Mouse (Mus musculus) G1E (cell line): ENCODE data around the gene Kng1. TPM values are rescaled to one million over a fixed set of nuclear protein-coding genes. Genes with fewer than 3 reads are reported as not detected.

Source experiments
- ATAC-seq: 2 replicates; pipeline ENCODE4 v1.8.0; 2016; ENCODE audit warnings: mild to moderate bottlenecking; ENCODE audit not compliant: insufficient number of reproducible peaks, poor library complexity, low FRiP score, severe bottlenecking; ENCODE audit errors: extremely low read depth
- DNase-seq: peaks from one replicate; pipeline ENCODE4 v3.0.0; 2012; ENCODE audit warnings: low spot score
- H3K27me3 ChIP-seq: 2 replicates; pipeline ENCODE4 v1.6.1; 2012; ENCODE audit warnings: mild to moderate bottlenecking, low read length, inconsistent platforms; ENCODE audit not compliant: insufficient read depth
- H3K36me3 ChIP-seq: replicated peaks from 2 replicates; pipeline ENCODE3; 2012; ENCODE audit warnings: mild to moderate bottlenecking, inconsistent platforms
- H3K4me1 ChIP-seq: 2 replicates; pipeline ENCODE4 v1.6.1; 2012; ENCODE audit warnings: low read depth, low read length, inconsistent platforms, mixed read lengths; ENCODE audit not compliant: insufficient read depth
- H3K4me3 ChIP-seq: 2 replicates; pipeline ENCODE4 v1.5.1; 2012; ENCODE audit warnings: low read depth, mild to moderate bottlenecking, inconsistent platforms, low read length, moderate library complexity, mixed read lengths
- H3K9me3 ChIP-seq: replicated peaks from 2 replicates; pipeline ENCODE4 v1.6.1; 2012; ENCODE audit warnings: inconsistent platforms
- CTCF ChIP-seq: IDR thresholded peaks from 2 replicates; pipeline ENCODE4 v1.5.1; 2012; ENCODE audit warnings: low read depth, low read length, inconsistent platforms, mixed read lengths
- GATA1 ChIP-seq: IDR thresholded peaks from 2 replicates; pipeline ENCODE4 v1.6.1; 2012; ENCODE audit warnings: borderline replicate concordance, low read length, inconsistent platforms, mixed read lengths
- GATA2 ChIP-seq: IDR thresholded peaks from 2 replicates; pipeline ENCODE4 v1.6.1; 2012; ENCODE audit warnings: low read depth, low read length, inconsistent platforms, borderline replicate concordance
- POLR2AphosphoS5 ChIP-seq: IDR thresholded peaks from 2 replicates; pipeline ENCODE4 v1.6.1; 2012; ENCODE audit warnings: low read depth, low read length, inconsistent platforms; ENCODE audit not compliant: insufficient replicate concordance
- TAL1 ChIP-seq: conservative IDR thresholded peaks from 2 replicates; pipeline ENCODE4 v1.6.1; 2012; ENCODE audit warnings: low read depth, low read length, inconsistent platforms, mixed read lengths
- polyA plus RNA-seq: library from polyadenylated mRNA; stranded (reverse); fragments of >175 nt; gene quantifications from 2 replicates; pipeline ENCODE4 v1.2.3, GENCODE M21; 2012
- total RNA-seq, 2 experiments: library from RNA; stranded (forward) in 1 of 2; stranded (reverse) in 1 of 2; fragments of 200-1000 nt in 1 of 2; fragments of >200 nt in 1 of 2; fragmentation: Nextera tagmentation in 1 of 2; gene quantifications; 2 replicates each; pipeline ENCODE4 v1.2.3; 2014 to 2017

Gene Kng1
- total and polyA plus RNA-seq, 3 experiments, result not detected

- peak overlapping the region; percentile 60; the same call in 1 of the 2 replicates for H3K4me3 ChIP-seq
These were observed 42.0 kb downstream of the Kng1 start for GRCm38 (mm10) chr16:23099632-23100031.

GRCm38 (mm10) chr16:23100099-23100575 lies 42.5 kb downstream of the Kng1 start:
- H3K4me1 ChIP-seq, result peaks cover 40% of the 10 kb centered on the region
- no peaks in the 10 kb centered on the region for H3K9me3 ChIP-seq
- H3K36me3 ChIP-seq, result no peaks in the 10 kb centered on the region
- TF ChIP-seq TAL1 (no peak), POLR2AphosphoS5 (no peak), GATA2 (no peak), CTCF (no peak), GATA1 (no peak)
- ATAC-seq, result no peak
- peak; percentile 22 for DNase-seq
- H3K27me3 ChIP-seq, result no peaks in the 10 kb centered on the region
- peak overlapping the region; percentile 60 for H3K4me3 ChIP-seq

More at GRCm38 (mm10) chr16:23099632-23100031, 42.0 kb downstream of the Kng1 start:
- ATAC-seq (no peak), DNase-seq (no peak)
- Histone ChIP-seq H3K36me3 (no peaks in the 10 kb centered on the region), H3K27me3 (no peaks in the 10 kb centered on the region), H3K4me1 (peaks cover 40% of the 10 kb centered on the region), H3K9me3 (no peaks in the 10 kb centered on the region)
- TF ChIP-seq POLR2AphosphoS5 (no peak), GATA2 (no peak), GATA1 (no peak), CTCF (no peak), TAL1 (no peak)

- ATAC-seq (peak; percentile 46), DNase-seq (peak; percentile 40)
- Histone ChIP-seq H3K27me3 (no peaks in the 10 kb centered on the region), H3K9me3 (no peaks in the 10 kb centered on the region), H3K4me1 (peaks cover 45% of the 10 kb centered on the region), H3K4me3 (peak overlapping the region; percentile 60; the same call in 1 of the 2 replicates), H3K36me3 (no peaks in the 10 kb centered on the region)
- no peak for TF ChIP-seq POLR2AphosphoS5
- TF ChIP-seq GATA2, result no peak
- no peak for TF ChIP-seq GATA1
- TF ChIP-seq CTCF, result no peak
- no peak for TF ChIP-seq TAL1
These were observed 42.9 kb downstream of the Kng1 start for GRCm38 (mm10) chr16:23100613-23101012.

- Histone ChIP-seq H3K36me3 (no peaks in the 10 kb centered on the region), H3K9me3 (no peaks in the 10 kb centered on the region), H3K4me3 (peak overlapping the region; percentile 71), H3K4me1 (peaks cover 51% of the 10 kb centered on the region), H3K27me3 (no peaks in the 10 kb centered on the region)
- ATAC-seq (0 out of 2 replicates have a peak, but pooled peaks have one; percentile 17), DNase-seq (peak; percentile 65)
- TF ChIP-seq TAL1 (no peak), GATA2 (no peak), POLR2AphosphoS5 (no peak), CTCF (no peak), GATA1 (no peak)
These were observed 44.8 kb downstream of the Kng1 start for GRCm38 (mm10) chr16:23102340-23103037.

GRCm38 (mm10) chr16:23103038-23103745 lies 45.5 kb downstream of the Kng1 start:
- ATAC-seq (peak; percentile 18; the same call in 1 of the 2 replicates), DNase-seq (peak; percentile 19)
- peaks cover 5% of the 10 kb centered on the region for H3K36me3 ChIP-seq
- peaks cover 51% of the 10 kb centered on the region for H3K4me1 ChIP-seq
- no peaks in the 10 kb centered on the region for H3K27me3 ChIP-seq
- TF ChIP-seq GATA2 (no peak), TAL1 (no peak), GATA1 (no peak), CTCF (no peak), POLR2AphosphoS5 (no peak)
- peak overlapping the region; percentile 71 for H3K4me3 ChIP-seq
- H3K9me3 ChIP-seq, result no peaks in the 10 kb centered on the region

GRCm38 (mm10) chr16:23103841-23104240 lies 46.2 kb downstream of the Kng1 start:
- Histone ChIP-seq H3K27me3 (no peaks in the 10 kb centered on the region), H3K4me3 (no peak overlapping the region), H3K4me1 (peaks cover 51% of the 10 kb centered on the region), H3K36me3 (peaks cover 11% of the 10 kb centered on the region), H3K9me3 (no peaks in the 10 kb centered on the region)
- TF ChIP-seq GATA2 (no peak), TAL1 (no peak), GATA1 (no peak), POLR2AphosphoS5 (no peak), CTCF (no peak)
- DNase-seq (no peak), ATAC-seq (no peak)
